Mouse (Mus musculus): ENCODE measurements around the gene Dok4. TPM values are rescaled to one million over a fixed set of nuclear protein-coding genes. Genes with fewer than 3 reads are reported as not detected.
A peak's percentile ranks its signal among the peaks of the same experiment; 100 is the strongest.

Dok4 gene
- total RNA-seq, 2 experiments from 2014 or later = 74.9 to 79.5 TPM

- intact Hi-C loops (cut with DNase I) = no loop called here
- DNase-seq (ENCODE audit: extremely low spot score in 1 of 2, low spot score in 2 of 2) = peak in 1 of 2 experiments; percentile 20
Observed at GRCm38 (mm10) chr8:94899262-94899661, 23.1 kb upstream of the Dok4 start.

- intact Hi-C loops (cut with DNase I) = no loop called here
- peak in 1 of 2 experiments; percentile 54 for DNase-seq (ENCODE audit: extremely low spot score in 1 of 2, low spot score in 2 of 2)
Observed at GRCm38 (mm10) chr8:94892917-94893316, 16.8 kb upstream of the Dok4 start.

- intact Hi-C loops (cut with DNase I) = no loop called here
Observed at GRCm38 (mm10) chr8:94888383-94889036, 12.4 kb upstream of the Dok4 start.

GRCm38 (mm10) chr8:94880742-94881141, 4.6 kb upstream of the Dok4 start:
- DNase-seq (ENCODE audit: extremely low spot score in 1 of 2, low spot score in 2 of 2) = peak in 1 of 2 experiments; percentile 6
- intact Hi-C loops (cut with DNase I) = no loop called here

More at GRCm38 (mm10) chr8:94888383-94889036, 12.4 kb upstream of the Dok4 start:
- peak in 1 of 2 experiments; percentile 19 for DNase-seq (ENCODE audit: extremely low spot score in 1 of 2, low spot score in 2 of 2)

- DNase-seq (ENCODE audit: extremely low spot score in 1 of 2, low spot score in 2 of 2) = no peak
- intact Hi-C loops (cut with DNase I) = no loop called here
Observed at GRCm38 (mm10) chr8:94876820-94877219, 690 bp upstream of the Dok4 start.

- intact Hi-C loops (cut with DNase I) = no loop called here
Observed at GRCm38 (mm10) chr8:94875871-94876150, 319 bp downstream of the Dok4 start.

GRCm38 (mm10) chr8:94875096-94875870, 847 bp downstream of the Dok4 start:
- intact Hi-C loops (cut with DNase I) = no loop called here
- peak in 1 of 2 experiments; percentile 40 for DNase-seq (ENCODE audit: extremely low spot score in 1 of 2, low spot score in 2 of 2)

More at GRCm38 (mm10) chr8:94875871-94876150, 319 bp downstream of the Dok4 start:
- no peak for DNase-seq (ENCODE audit: extremely low spot score in 1 of 2, low spot score in 2 of 2)

- intact Hi-C loops (cut with DNase I) = loop anchor here (5.0 kb wide), 1 partner anchor 33 kb away; no protein-coding TSS in a partner anchor
- DNase-seq (ENCODE audit: extremely low spot score in 1 of 2, low spot score in 2 of 2) = peak in 1 of 2 experiments; percentile 77
Observed at GRCm38 (mm10) chr8:94874358-94874757, 1.8 kb downstream of the Dok4 start.

GRCm38 (mm10) chr8:94872576-94872975, 3.6 kb downstream of the Dok4 start:
- intact Hi-C loops (cut with DNase I) = loop anchor here (5.0 kb wide), 1 partner anchor 35 kb away; no protein-coding TSS in a partner anchor
- no peak for DNase-seq (ENCODE audit: extremely low spot score in 1 of 2, low spot score in 2 of 2)

- intact Hi-C loops (cut with DNase I) = loop anchor here (5.0 kb wide), 1 partner anchor 35 kb away; no protein-coding TSS in a partner anchor
- DNase-seq (ENCODE audit: extremely low spot score in 1 of 2, low spot score in 2 of 2) = no peak
Observed at GRCm38 (mm10) chr8:94872156-94872555, 4.0 kb downstream of the Dok4 start.

- intact Hi-C loops (cut with DNase I) = loop anchor here (5.0 kb wide), 1 partner anchor 36 kb away; no protein-coding TSS in a partner anchor
- peak; percentile 78 to 85 for DNase-seq (ENCODE audit: extremely low spot score in 1 of 2, low spot score in 2 of 2)
Observed at GRCm38 (mm10) chr8:94871108-94871894, 4.8 kb downstream of the Dok4 start.

GRCm38 (mm10) chr8:94870474-94871107, 5.5 kb downstream of the Dok4 start:
- peak in 1 of 2 experiments; percentile 81 for DNase-seq (ENCODE audit: extremely low spot score in 1 of 2, low spot score in 2 of 2)
- intact Hi-C loops (cut with DNase I) = loop anchor here (5.0 kb wide), 1 partner anchor 37 kb away; no protein-coding TSS in a partner anchor

GRCm38 (mm10) chr8:94870003-94870402, 6.1 kb downstream of the Dok4 start:
- DNase-seq (ENCODE audit: extremely low spot score in 1 of 2, low spot score in 2 of 2) = peak in 1 of 2 experiments; percentile 28
- intact Hi-C loops (cut with DNase I) = loop anchor here (5.0 kb wide), 1 partner anchor 37 kb away; no protein-coding TSS in a partner anchor

- intact Hi-C loops (cut with DNase I) = no loop called here
- DNase-seq (ENCODE audit: extremely low spot score in 1 of 2, low spot score in 2 of 2) = peak in 1 of 2 experiments; percentile 31
Observed at GRCm38 (mm10) chr8:94869146-94869545, 7.0 kb downstream of the Dok4 start.

- intact Hi-C loops (cut with DNase I) = no loop called here
- no peak for DNase-seq (ENCODE audit: extremely low spot score in 1 of 2, low spot score in 2 of 2)
Observed at GRCm38 (mm10) chr8:94866921-94867320, 9.2 kb downstream of the Dok4 start.

- intact Hi-C loops (cut with DNase I) = no loop called here
- no peak for DNase-seq (ENCODE audit: extremely low spot score in 1 of 2, low spot score in 2 of 2)
Observed at GRCm38 (mm10) chr8:94865292-94865691, 10.8 kb downstream of the Dok4 start.

GRCm38 (mm10) chr8:94863897-94864673, 12.0 kb downstream of the Dok4 start:
- DNase-seq (ENCODE audit: extremely low spot score in 1 of 2, low spot score in 2 of 2) = no peak
- intact Hi-C loops (cut with DNase I) = no loop called here

All from left cerebral cortex, postnatal 10 days (tissue).